Comparison of ENCODE assay signal across 16 mouse cellular contexts in the genomic region with DNA sequence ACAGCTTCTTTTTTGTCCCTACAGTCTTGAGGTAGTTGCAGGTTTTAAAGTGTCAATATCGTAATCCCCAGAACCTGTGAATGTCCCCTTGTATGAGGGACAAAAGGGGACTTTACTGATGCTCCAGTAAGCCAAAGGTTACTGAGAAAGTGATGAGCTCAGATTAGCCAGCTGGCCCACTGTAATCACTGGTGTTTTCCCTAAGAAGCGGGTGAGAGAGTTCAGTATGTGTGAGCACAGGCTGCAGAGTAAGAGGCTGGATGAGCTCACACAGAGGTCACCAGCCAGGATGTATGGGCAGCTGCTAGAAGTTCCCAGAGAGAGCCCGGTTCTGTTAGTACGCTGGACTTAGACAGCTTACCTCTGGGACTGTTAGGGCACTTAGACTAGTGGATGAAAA. TPM values are rescaled to one million over a fixed set of nuclear protein-coding genes. Genes with fewer than 3 reads are reported as not detected.
A peak's percentile ranks its signal among the peaks of the same experiment; 100 is the strongest.
DNase-seq lines count a peak whose midpoint lies in the region; ATAC-seq and TF ChIP-seq lines count a peak whose summit lies in the region.
"Had no signal": no experiment of that assay in that cellular context is flagged by ENCODE, and none has a peak within 500 bp of the region (broad histone marks: within the 10 kb centered on the region; RNA-seq: fewer than 3 reads in every experiment).

No protein-coding gene starts in this region.

- no peaks in the 10 kb centered on the region; the same call in 1 of the 2 replicates for H3K27me3 ChIP-seq in heart, embryonic 10.5 days (ENCODE audit: insufficient read depth, poor library complexity, severe bottlenecking)
- no peaks in the 10 kb centered on the region for H3K27me3 ChIP-seq in heart, embryonic 12.5 days (replicated peaks)
- no peaks in the 10 kb centered on the region for H3K27me3 ChIP-seq in lung, postnatal 0 days (replicated peaks; ENCODE audit: insufficient read depth, low read length)
- H3K27me3 ChIP-seq: limb, embryonic 13.5 days; midbrain, embryonic 15.5 days had no signal

- H3K9me3 ChIP-seq in heart, embryonic 10.5 days: no peaks in the 10 kb centered on the region
- H3K9me3 ChIP-seq in heart, embryonic 12.5 days (replicated peaks): no peaks in the 10 kb centered on the region
- no peaks in the 10 kb centered on the region for H3K9me3 ChIP-seq in lung, postnatal 0 days (ENCODE audit: low read length)
- H3K9me3 ChIP-seq: limb, embryonic 13.5 days; midbrain, embryonic 15.5 days had no signal

- no peaks in the 10 kb centered on the region for H3K36me3 ChIP-seq in heart, embryonic 10.5 days
- H3K36me3 ChIP-seq in heart, embryonic 12.5 days: no peaks in the 10 kb centered on the region
- no peaks in the 10 kb centered on the region for H3K36me3 ChIP-seq in lung, postnatal 0 days (ENCODE audit: insufficient read depth, low read length)
- H3K36me3 ChIP-seq: limb, embryonic 13.5 days; midbrain, embryonic 15.5 days had no signal

- no peak overlapping the region for H3K9ac ChIP-seq in heart, embryonic 12.5 days
- H3K9ac ChIP-seq in lung, postnatal 0 days (replicated peaks; ENCODE audit: low read depth): no peak overlapping the region
- H3K9ac ChIP-seq: limb, embryonic 13.5 days; midbrain, embryonic 15.5 days had no signal

- no peak overlapping the region for H3K4me2 ChIP-seq in heart, embryonic 12.5 days
- no peak overlapping the region for H3K4me2 ChIP-seq in lung, postnatal 0 days (replicated peaks; ENCODE audit: low read depth, low read length)
- H3K4me2 ChIP-seq: limb, embryonic 13.5 days; midbrain, embryonic 15.5 days had no signal

- 64% methylated on average over 4 of the region's 4 CpGs for WGBS in heart, embryonic 10.5 days
- 52% methylated on average over 4 of the region's 4 CpGs for WGBS in heart, embryonic 12.5 days
- 46% methylated on average over 4 of the region's 4 CpGs for WGBS in lung, postnatal 0 days

- no peak for TF ChIP-seq CTCF in layer of hippocampus, adult 2 months (conservative IDR thresholded peaks at IDR 0.05)
- no peak for TF ChIP-seq CTCF in lung, postnatal 0 days (IDR thresholded peaks at IDR 0.05)

- TF ChIP-seq EP300 in lung, postnatal 0 days (IDR thresholded peaks at IDR 0.05): no peak

- ATAC-seq in heart, embryonic 12.5 days (ENCODE audit: insufficient number of reproducible peaks, low FRiP score): no peak
- no peak; the same call in 1 of the 2 replicates for ATAC-seq in lung, postnatal 0 days
- ATAC-seq: midbrain, embryonic 15.5 days had no signal

- peaks cover 37% of the 10 kb centered on the region for H3K4me1 ChIP-seq in heart, embryonic 10.5 days
- H3K4me1 ChIP-seq in heart, embryonic 12.5 days (replicated peaks): peaks cover 37% of the 10 kb centered on the region
- peaks cover 25% of the 10 kb centered on the region for H3K4me1 ChIP-seq in lung, postnatal 0 days (ENCODE audit: insufficient read depth, low read depth, low read length)

- no peak for DNase-seq in heart, embryonic 10.5 days (ENCODE audit: low spot score)
- no peak for DNase-seq in layer of hippocampus, adult 2 months (ENCODE audit: low spot score in 2 of 2)
- DNase-seq in layer of hippocampus, adult 18-20 months (ENCODE audit: low spot score in 2 of 2): no peak
- no peak for DNase-seq in lung, postnatal 0 days (ENCODE audit: low spot score)
- no peak for DNase-seq in lung, postnatal 4 days
- DNase-seq in adipocyte (ENCODE audit: low spot score): no peak
- DNase-seq: adrenal gland, postnatal 10 days; cerebellum, adult 2 months; gastrocnemius, postnatal 10 days; kidney, adult 2 months; layer of hippocampus, adult 9-11 months; thymus, postnatal 36 days had no signal

- no peak overlapping the region for H3K4me3 ChIP-seq in heart, embryonic 10.5 days
- H3K4me3 ChIP-seq in heart, embryonic 12.5 days: no peak overlapping the region
- H3K4me3 ChIP-seq in layer of hippocampus, adult 2 months: no peak overlapping the region
- no peak overlapping the region for H3K4me3 ChIP-seq in lung, postnatal 0 days (ENCODE audit: low read depth, low read length)
- H3K4me3 ChIP-seq: limb, embryonic 13.5 days; midbrain, embryonic 15.5 days had no signal

- H3K27ac ChIP-seq in heart, embryonic 10.5 days: peak overlapping the region; percentile 64
- no peak overlapping the region for H3K27ac ChIP-seq in heart, embryonic 12.5 days (ENCODE audit: poor library complexity, severe bottlenecking)
- peak overlapping the region; percentile 67 for H3K27ac ChIP-seq in layer of hippocampus, adult 2 months
- H3K27ac ChIP-seq in lung, postnatal 0 days (ENCODE audit: low read length): 0 out of 2 replicates have a peak overlapping the region, but pooled peaks have one; percentile 1
- H3K27ac ChIP-seq: limb, embryonic 13.5 days; macrophage; midbrain, embryonic 15.5 days had no signal

RNA-seq across cellular contexts. Expression of gene Tbc1d7, which starts 47.0 kb away (rescaled TPM):
- 55.0 and 55.8 TPM in 2 replicates for polyA plus RNA-seq in heart, embryonic 10.5 days (2016; fragmentation: Nextera tagmentation; extraction: Ambion mirVana)
- 50.9 and 52.3 TPM in 2 replicates for polyA plus RNA-seq in heart, embryonic 12.5 days (2016; fragmentation: Nextera tagmentation; extraction: Ambion mirVana)
- 10 to 100 TPM; 26.0 to 27.2 TPM for total RNA-seq in layer of hippocampus, adult 2 months (2021)
- 10 to 100 TPM; 24.4 to 29.3 TPM for total RNA-seq in layer of hippocampus, adult 18-20 months (2021)
- polyA plus RNA-seq in lung, postnatal 0 days (2015; fragmentation: Nextera tagmentation; extraction: Ambion mirVana): 25.4 and 27.5 TPM in 2 replicates
